Mouse (Mus musculus): ENCODE data around the gene Slc17a4.

DNA sequence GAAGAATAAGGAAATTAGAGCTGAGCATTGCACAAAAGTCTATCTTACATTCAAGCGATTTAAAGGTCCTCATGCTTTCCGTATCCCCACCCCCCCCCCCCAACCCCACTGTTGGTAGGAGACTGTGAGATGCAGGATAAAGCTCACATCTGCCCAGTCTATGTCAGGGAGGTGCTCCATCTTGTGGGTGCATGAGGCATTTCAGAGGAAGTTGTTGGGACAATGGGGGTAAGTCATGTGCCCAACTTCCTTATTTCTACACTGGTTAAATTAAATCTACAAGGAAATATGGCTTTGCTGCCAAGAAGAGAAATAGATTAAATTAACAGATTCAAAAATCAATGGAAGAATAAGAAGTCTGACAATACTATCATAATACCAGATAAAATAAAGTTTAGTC, 29.3 kb downstream of the Slc17a4 start:
- no peak for TF ChIP-seq CTCF (IDR thresholded peaks at IDR 0.05; ENCODE audit: control insufficient read depth, insufficient read depth, insufficient read length)
- TF ChIP-seq CEBPB (IDR thresholded peaks at IDR 0.05; ENCODE audit: low read depth) = no peak
- no peak for TF ChIP-seq MYOG (IDR thresholded peaks at IDR 0.05; ENCODE audit: control insufficient read depth, extremely low read depth, insufficient read length)
- TF ChIP-seq FOSL1 (IDR thresholded peaks at IDR 0.05; ENCODE audit: insufficient read depth, low read length, poor library complexity, severe bottlenecking) = no peak
